Mouse (Mus musculus): ENCODE measurements around the gene Gm8653.
"Not testable (repeated sequence)": the region's sequence is repeated elsewhere in the genome, so short reads cannot be mapped to it uniquely, and the experiment has no call there.

The Gm8653 gene

GRCm38 (mm10) chr7:22201164-22201563 is at the start of gene Gm8653:
Gene Gm8653, minus strand, starts transcription at chr7:22201264.
- not testable (repeated sequence) for DNase-seq (ENCODE audit: low spot score in 2 of 2)

GRCm38 (mm10) chr7:22229384-22229783 is 28.3 kb upstream of the Gm8653 start, which contains the start of gene Gm8453:
Gene Gm8453, minus strand, starts transcription at chr7:22229484.
- DNase-seq (ENCODE audit: low spot score in 2 of 2) = not testable (repeated sequence)

DNA sequence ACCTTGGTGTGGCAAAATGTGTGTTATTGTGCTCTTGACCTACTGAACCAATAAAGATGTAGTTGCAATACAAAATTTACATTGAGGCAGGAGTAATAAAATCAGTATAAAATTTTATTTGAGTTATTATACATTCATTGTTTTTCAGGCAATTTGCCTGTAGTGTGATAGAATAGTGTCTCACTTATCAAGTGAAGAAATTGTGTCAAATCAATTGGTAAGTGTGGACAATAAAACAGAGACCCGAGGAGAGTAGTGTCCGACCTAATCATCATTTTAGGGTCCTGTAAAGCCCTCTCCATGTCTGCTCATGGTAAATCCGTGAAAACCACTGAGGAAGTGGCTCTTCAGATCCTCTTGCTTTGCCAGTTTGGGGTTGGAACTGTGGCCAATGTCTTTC is 12.0 kb downstream of the Gm8653 start, which contains the start of gene Vmn1r143:
TSS of gene Vmn1r143 (plus strand) at position 301 of the 400 bp plus-strand sequence.
- DNase-seq (ENCODE audit: low spot score in 2 of 2) = not testable (repeated sequence)

DNA sequence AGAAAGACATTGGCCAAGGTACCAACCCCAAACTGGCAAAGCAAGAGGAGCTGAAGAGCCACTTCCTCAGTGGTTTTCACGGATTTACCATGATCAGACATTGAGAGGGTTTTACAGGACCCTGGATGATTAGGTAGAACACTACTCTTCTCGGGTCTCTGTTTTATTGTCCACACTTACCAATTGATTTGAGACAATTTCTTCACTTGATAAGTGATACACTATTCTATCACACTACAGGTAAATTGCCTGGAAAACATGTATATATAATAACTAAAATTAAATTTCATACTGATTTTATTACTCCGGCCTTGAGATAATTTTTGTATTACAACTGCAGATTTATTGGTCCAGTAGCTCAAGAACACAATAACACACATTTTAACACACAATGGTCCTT is 37.1 kb downstream of the Gm8653 start, which contains the start of gene Vmn1r142:
TSS of gene Vmn1r142 (minus strand) at position 101 of the 400 bp plus-strand sequence.
- DNase-seq (ENCODE audit: low spot score in 2 of 2) = not testable (repeated sequence)
